Mouse (Mus musculus) bone marrow macrophage, adult 2 months (primary cell): ENCODE measurements around the gene Pagr1a.

Experiments
- CTCF ChIP-seq: IDR thresholded peaks from 2 replicates; pipeline ENCODE4 v1.5.1; 2012; ENCODE audit warnings: low read depth, mild to moderate bottlenecking, low read length, moderate library complexity
- POLR2A ChIP-seq: IDR thresholded peaks from 2 replicates; pipeline ENCODE4 v1.6.1; 2012; ENCODE audit warnings: mild to moderate bottlenecking, low read depth, low read length, borderline replicate concordance

DNA sequence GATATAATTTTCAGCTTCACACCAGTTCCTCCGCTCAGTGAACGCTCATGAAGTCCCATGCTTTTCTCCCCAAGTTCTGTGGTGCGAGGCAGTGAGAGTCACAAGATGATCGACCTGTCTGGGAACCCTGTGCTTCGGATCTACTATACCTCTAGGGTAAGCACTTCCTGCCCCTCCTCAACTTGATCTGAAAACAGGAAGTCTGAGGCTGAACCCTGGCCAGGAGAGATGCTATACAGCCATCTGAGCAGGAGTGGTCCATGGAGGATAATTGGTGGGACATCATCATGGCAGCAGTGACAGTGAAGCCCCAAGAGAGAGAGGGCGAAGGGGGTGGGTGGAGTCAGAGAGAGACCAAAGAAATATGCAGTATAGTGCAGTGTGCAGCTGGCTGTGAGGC lies 38.3 kb downstream of the Pagr1a start:
- TF ChIP-seq POLR2A (no peak), CTCF (no peak)
